Mouse (Mus musculus) urinary bladder, postnatal 36 days (tissue): ENCODE results near the gene Gbf1.

ENCODE experiments used
- DNase-seq, 2 experiments: peaks; one replicate each; pipeline ENCODE4 v3.0.0; 2022; ENCODE audit warnings: low spot score in 2 of 2, mixed read lengths in 1 of 2

Gbf1 gene

DNA sequence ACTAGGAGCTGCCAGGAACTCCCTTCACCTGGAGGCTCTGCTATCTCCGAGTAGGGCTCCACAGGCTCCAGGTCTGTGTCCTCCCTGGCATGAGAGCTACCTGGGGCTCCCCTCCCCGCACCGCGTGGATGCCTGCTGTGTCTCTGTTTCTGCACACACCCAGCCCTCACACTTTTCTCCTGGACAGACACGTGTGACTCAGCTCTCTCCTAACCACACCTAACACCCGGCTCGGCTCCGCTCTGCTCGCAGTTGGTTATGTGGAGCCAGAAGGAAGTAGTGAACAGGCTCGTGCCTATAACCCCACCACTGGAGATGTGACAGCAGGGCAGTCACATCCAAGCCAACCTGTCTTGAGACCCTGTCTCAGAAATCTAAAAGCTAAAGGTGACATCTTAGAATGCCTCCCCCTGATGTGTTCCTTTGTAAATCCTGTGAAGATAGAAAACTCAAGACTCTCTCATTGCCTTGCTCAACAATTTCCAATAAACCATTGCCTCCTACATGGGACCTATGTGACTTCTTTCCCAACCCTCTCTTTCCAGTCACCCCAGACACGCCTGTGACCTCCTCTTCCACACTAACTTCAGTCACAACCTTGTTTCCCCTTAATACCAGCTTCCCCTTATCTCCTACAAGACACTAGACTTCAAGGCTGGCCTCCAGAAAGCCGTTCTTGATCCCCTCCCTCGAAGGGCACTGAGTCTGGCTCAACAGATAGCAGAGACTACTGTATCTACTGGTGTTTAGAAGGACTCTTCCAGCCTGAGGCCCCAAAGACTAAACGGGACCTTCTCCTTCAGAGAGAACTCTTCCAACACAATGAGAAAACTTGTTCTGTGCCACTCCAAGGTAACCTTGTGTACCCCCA is 162.8 kb downstream of the Gbf1 start:
- DNase-seq: peak in 1 of 2 experiments; percentile 24

DNA sequence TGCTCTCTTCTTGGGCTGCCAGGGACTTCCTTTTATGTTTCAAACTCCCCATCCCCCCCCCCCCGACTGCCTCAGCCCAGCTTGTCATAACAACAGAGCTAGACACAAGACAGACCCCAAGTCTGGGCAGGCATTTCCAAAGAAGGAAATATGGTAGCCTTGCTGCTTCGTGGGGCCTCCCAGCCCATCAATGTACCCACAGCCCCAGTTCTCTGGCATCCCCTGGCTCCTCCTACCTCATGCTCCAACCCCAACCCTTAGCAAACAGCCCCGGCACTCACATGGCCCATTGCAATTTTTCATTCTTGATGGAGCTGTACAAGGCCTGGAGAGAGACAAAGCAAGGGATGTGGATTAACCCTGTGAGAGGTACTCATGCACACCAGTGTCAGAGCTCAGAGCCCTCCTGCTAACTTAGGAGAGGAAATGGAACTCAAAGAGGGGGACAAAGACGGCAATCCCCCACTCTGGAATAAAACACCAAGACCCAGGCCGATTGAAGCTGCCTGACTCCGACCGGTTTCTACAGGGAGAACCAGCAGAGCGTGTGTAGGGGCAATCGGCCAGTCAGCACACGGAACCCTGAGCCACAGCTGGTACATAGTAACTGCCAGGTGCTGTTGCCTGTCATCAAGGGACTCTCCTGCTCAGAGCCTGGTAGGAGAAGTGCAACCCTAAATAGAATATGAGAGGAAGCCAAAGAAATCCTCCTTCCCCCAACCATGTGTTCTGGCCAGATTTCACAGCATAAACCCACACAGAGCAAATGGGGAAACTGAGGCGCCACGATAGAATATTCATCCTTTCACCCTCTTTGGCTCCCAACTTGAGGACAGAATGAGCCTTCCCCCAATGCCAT is 163.7 kb downstream of the Gbf1 start:
- DNase-seq: no peak

DNA sequence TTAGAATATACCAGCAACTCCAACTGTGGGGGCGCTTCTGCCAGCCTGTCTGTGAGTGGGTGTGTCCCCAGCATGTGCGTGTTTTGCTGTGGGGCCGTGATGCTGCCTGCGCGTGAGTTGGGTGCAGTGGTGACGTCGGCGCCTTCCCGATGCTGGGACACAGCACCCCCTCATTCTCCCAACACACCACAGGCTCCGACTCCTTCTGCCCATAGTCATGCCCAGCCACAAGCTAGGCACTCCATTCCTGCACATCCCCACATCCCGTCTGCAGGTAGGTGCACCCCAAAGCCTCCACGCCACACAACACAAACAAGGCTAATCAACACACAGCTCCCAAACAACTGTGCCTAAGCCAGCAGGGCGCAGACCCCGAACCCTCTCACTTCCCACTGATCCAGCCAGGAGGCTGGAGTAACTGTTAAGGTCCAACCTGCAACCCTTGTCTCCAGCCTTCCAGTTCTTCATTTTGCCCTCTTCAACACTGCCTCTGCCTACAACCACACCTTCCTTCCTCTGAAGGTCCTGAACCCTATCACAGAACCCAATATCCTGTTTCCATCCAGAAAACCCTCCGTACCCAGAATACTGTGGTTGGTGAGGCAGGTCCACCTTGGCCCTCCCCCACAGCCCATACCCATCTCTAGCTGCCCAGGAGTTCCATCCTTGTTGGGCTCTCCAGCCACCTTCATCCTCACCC is 164.7 kb downstream of the Gbf1 start:
- DNase-seq: no peak

DNA sequence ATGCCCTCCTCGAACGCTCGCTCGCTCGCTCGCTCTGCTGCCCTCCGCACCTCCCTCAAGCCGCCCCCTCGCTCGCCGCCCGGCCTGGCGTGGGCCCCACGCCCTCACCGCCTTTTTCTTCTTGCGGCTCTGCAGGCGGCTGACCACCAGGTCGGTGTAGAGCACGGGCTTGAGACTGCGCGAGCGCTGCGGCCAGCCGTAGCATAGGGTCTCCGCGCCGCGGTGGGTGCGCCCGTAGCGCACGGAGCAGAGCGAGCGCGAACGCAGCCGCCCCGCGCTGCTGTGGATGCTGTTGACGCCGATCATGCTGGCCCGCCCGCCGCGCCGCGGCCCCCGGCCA is 165.2 kb downstream of the Gbf1 start:
- DNase-seq: peak in 1 of 2 experiments; percentile 1

DNA sequence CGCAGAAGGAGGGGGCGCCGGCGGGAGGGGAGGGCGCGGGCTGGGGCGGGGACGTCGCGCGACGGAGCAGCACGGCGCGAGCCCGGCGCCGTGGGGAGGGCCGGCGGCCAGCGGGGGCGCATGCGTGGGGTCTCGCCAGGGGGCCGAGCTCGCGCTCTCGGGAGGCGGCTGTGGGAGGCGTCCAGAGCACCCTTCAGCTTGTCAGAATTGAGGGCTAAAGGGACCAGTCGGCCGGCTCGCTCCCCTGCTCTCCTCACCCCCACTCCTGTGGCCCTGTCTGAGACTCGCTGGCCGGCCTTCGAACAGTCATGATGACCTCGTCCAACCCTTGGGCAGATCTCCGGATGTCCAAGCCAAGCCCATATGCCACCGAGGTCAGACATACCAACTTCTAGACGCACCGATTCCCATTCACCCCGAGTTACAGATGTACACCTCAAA is 165.7 kb downstream of the Gbf1 start:
- DNase-seq: peak in 1 of 2 experiments; percentile 35

DNA sequence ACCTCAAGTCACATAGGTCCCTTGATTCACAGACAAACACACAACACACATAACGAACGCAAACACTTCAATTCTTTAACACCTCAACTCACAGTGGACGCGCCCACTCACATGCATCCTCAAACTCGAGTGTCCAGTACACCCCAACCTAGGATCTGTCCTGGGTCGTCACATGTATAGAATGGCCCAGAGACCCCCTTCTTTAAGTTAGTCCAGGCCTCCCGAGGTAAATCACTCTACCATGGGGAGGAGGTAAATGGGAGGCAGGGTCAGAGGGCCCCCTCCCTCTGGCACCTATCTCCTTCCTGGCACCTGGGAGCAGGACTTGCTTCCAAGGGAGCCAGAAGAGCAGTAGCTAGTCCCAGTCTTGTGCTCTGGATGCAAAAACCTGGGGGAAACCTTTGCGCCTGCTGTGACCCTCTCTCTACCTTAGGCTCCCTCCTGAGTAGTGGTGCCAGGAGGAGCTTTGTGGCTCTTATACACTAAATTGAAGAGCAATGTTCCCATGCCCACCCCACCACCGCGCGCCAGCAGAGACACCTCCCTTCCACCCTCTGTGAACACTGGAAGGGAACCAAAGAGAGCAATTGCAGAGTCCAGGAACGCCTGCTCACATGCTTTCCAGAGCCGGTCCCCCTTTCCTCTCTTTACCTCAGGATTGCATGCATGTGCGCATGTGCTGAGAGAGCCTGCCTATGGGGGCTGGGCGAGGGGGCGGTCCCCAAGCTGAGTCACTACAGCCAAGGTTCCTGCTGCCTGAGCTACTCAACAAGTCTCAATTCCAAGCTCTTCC is 166.5 kb downstream of the Gbf1 start:
- peak; percentile 70 to 78 for DNase-seq

DNA sequence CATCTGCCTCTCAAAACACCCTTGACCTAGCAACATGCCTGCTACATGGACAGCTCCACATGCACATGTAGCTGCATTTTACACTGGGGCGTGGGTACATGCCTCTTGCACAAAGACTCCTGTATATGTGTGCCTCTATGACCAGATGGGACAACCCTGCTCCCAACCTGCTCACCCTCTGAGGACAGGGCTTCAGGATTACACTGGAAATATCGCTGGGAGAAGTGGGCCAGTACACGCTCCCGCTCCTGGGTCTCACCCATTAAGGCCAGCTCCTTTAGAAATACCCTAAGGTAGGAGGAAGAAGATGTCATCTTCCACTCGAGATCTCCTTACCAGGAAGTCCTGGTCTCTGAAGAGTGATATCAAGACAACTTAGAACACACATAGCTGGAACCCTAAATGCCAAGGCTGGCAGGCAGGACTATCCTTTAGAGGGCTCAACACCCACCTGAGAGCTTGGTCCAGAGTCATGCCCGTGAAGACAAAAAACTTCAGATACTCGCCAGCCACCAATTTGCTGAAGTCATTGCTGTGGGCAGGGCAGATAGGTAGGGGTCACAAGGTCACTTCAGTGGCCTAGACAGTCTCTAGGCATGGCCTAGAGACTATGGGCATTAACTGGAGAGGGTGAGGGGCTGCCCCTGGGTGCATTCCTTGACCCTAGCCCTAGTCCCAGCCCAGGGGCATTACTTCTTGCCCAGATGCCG is 167.9 kb downstream of the Gbf1 start:
- DNase-seq: no peak

DNA sequence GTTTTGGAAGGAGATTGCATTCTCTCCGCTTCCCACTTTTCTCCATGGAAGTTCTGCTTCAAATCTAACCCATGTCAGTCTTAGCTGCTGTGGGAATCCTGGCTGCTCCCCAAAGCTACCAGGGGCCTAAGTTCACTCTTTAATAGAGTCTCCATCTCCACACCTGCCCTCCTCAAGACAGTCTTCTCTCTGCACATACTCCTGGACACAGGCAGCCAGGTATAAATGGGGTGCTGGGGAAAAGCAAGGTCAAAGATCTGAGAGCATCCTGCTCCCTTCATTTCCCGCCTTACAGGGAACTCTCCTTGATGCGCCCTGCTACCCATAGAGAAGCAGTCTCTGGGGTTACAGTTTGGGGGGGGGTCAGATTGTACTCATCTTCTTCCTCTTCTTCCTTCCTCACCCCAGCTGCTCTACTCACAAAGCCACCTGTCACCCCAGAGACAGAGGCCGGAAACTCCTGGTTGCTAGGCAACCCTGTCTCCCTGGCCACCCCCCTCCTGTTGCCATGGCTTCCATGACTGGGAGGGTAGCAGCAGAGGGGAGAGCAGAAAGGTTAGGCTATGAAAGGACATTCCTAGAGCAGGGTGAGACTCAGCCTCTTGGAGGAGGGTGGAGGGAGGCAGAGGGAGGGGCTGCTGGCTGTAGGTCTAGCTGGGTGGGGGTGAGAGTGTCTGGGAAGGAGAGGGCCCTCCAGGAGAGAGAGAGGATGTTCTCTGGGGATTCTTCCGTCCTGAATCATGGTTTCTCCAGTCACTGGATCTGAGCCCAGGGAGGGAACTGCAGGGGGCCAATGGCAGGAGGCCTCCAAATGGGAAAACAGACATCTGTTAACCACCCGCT is 169.0 kb downstream of the Gbf1 start:
- no peak for DNase-seq

DNA sequence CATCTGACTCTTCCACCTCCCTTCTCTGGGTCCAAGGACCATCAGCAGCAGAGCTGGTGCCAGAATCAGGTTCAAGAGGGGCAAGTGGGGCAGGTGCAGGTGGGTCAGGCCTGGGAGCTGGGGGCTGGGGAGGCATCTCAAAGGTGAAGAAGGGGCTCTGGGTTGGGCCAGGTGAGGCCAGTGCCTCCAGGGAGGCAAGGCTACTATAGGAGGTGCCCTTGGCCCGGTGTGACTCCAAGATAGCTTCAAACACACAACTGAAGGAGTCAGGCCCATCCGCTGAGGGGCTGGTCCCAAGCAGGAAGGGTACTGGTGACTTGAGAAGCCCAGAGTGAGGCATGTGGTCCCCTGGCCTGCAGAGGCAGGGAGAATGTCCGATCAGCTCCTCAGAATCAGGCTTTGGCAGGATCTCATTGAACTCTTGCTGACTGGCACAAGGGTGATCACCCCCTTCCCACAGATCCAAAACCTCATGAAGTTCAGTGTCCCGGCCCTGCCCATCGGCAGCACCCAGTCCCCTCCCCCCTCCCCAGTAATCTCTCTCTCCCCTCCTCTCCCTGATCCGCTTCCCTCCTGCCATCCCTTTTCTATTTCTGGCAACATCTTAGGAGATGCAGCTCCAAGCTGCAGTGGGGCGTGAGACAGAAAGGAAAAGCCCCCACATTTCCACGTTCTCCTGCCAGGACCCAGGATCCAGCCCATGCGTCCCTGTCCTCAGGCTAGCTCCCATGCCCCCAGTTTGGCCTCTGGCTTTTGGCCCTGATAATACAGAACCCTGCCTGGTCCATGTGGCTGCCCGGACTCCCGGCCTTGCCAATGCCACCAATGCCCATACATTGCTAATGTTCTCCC is 170.1 kb downstream of the Gbf1 start:
- DNase-seq: no peak

DNA sequence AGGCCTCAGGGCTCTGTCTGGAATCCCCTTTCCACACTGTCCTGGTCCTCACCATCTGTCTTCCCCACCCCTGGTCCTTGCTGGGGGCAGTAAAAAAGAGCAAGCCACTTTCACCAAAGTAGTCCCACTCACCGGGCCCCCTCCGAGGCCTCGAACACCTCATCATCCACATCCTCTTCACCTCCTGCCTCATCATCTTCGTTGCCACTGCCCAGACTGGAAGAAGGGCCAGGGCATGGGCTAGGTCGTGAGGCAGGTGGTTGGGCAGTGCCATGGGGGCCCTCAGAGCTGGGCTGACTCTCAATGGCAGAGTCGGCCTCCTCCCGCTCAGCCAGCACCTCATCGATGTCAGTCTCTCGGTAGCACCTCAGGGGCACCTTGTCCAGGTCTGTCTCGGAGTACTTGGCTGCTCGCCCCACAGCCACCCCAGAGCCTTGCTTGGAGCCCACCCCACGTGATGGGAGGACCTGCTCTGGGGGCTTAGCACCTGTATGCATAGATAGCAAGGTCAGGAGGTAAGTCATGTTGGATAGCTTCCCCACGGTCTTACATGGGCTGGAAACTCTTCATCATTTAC is 170.8 kb downstream of the Gbf1 start:
- no peak for DNase-seq

DNA sequence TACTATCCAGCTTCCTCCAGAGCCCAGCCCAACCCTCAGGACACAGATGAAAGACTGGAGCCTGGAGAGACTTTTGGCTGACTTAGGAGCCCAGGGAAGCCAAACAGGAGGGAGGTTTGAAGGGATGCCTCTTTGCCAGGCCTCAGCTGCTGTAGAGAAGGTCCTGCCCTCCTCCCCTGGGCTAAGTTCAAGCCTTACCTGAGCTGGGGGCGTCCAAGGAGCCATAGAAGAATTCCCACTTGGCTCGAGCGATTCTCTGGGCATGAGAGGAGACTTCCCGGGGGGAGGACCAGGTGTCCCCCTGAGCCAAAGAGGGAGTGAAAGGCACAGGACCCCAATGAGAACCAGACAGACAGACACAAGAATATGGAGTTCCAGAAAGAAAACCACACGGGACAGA is 171.4 kb downstream of the Gbf1 start:
- DNase-seq: no peak

DNA sequence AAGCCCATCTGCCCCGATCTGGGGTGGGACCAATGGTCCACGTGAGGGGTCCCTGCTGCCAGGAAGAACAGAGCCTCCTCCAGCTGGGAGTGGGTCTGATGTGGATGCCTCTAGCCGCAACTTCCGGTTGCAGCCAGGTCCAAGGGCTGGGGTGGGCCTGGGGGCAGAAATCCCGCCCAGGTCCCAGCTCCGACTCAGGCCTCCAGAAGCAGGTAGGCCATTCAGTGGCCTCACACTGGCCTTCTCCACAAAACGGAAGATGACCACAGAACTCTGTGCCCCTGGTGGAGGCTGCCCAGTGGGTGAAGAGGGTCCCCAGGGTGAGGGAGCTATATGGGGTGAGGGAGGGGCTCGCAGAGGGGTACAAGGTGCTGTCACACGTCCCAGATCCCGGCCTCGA is 172.1 kb downstream of the Gbf1 start:
- DNase-seq: peak in 1 of 2 experiments; percentile 0

DNA sequence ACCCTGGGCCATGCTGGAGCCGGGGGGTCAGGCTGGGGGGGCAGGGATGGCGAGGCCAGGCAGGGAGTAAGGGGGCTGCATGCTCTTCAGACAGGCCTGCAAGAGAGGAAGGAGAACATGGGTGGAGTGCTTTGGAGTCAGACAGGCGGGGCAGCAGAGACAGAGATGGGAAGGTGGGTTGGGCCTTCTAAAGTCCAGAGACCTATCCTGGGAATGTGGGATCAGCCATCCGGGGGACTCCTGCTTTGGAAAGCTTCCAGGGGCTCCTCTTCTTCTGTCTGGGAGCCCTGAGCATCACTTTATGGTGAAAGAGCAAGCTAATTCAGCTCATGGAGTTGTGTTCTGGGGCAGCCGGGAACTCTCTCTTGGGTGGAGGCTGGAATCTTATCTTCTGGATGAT is 172.6 kb downstream of the Gbf1 start:
- DNase-seq: no peak

DNA sequence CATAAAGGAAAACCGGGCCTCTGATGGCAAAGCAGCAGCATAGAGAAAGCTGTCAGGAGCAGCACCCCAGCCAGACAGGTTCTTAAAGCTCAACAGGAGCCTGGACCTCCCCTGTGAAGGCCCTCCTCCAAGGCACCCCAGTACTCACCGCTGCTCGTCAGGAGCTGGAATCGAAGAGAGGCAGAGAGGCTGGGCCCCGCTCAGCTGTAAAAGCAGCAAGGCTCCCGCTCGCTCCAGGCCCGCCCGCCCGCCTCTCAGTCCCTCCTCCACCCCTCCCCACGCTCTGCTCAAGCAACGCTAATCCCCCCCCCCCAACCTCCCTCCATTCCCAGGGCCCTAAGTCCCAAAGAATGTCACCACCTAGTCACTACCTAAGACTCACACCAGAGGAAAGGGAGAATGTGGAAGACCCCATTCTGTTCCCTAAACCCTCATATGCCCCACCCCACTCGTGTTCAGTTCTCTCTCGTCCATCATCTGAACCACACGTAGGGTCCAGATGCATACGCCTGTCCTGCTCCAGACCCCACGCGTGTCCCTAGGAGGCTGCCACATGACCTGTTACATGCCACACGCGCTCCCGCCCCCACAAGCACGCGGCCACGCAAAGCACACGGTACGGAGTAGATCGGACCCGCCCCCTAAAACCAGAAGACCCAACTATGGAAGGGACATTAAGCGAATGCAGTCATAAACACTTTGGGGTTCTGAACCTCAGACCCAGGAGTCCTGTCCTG is 173.9 kb downstream of the Gbf1 start:
- no peak for DNase-seq

DNA sequence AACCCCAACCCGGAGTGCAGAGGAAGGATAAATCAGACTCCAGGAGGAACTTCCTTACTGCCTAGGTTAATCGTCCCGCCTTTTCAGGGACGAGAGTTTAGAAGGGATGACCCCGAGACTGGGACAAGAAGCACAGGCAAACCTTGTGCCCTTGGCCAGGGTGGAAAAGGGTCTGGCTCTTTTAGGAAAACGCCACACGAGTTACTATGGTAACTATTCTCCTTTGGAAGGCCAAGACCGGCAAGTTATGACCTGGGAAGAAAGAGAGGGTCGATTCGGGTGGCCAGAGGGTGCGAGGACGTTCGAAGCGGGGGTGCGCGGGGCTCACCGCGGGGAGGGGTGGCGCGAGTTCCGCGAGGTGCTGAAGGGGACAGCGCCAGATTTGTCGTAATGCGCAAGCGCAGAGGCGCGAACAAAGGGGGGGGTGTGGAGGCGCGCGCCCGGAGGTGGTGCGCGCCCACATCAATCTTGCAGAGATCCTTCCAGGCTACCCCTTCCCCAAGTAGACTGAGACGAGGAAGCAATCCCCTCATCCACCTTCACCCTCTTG is 174.5 kb downstream of the Gbf1 start, which contains the start of gene Psd:
Psd (minus strand) TSS at position 401 of the 550 bp plus-strand sequence.
- DNase-seq: peak in 1 of 2 experiments; percentile 19

DNA sequence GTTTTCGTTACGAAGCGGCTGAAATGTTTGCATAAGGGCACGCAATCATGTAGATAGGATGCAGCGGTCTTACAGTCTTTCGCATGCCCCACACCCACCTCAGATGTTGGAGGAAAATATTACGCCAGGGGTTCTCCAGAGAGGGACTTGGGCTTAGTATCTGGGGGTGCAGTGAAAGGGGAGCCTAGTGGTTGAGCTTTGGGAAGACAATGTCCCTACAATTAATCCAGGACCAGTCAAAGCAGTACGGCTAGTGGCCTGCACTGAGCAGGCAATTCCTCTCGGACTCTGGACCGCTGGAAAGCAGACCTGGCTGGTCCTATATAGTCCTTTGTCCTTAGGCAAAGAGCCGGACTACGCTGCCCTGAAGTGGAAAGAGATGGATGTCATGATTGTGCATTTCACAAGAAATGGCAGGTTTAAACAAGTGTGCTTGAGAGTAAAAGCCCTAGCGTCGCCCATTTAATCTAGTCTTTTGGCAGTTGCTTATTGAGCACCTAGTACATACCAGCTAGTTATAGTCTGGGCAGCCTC is 175.3 kb downstream of the Gbf1 start:
- DNase-seq: no peak
